Mouse (Mus musculus) bone marrow, adult 2 months (tissue): Measurements from ENCODE around the gene Opn1sw.

Experiments used
- CTCF ChIP-seq: fragments of 200-500 bp; IDR thresholded peaks from 2 replicates; pipeline ENCODE4 v1.5.1; 2011; ENCODE audit warnings: low read length, control low read depth; ENCODE audit not compliant: control insufficient read depth, insufficient read depth
- POLR2A ChIP-seq: fragments of 200-500 bp; IDR thresholded peaks from 2 replicates; pipeline ENCODE4 v1.6.1; 2011; ENCODE audit warnings: low read depth, mild to moderate bottlenecking, control low read depth, low read length, borderline replicate concordance; ENCODE audit not compliant: control insufficient read depth

- TF ChIP-seq POLR2A (no peak), CTCF (no peak)
Observed at GRCm38 (mm10) chr6:29378678-29379077, 9.6 kb downstream of the Opn1sw start.
